Mouse (Mus musculus): ENCODE results near the gene Plekhh2. TPM values are rescaled to one million over a fixed set of nuclear protein-coding genes. Genes with fewer than 3 reads are reported as not detected.
A peak's percentile ranks its signal among the peaks of the same experiment; 100 is the strongest.

Gene Plekhh2
- polyA plus RNA-seq, 1 experiment from 2014 or later, result 3.4 TPM

GRCm38 (mm10) chr17:84656205-84656604, 144.5 kb downstream of the Plekhh2 start:
- Histone ChIP-seq H3K4me3 (ENCODE audit: low read depth, low read length) (no peak overlapping the region), H3K4me1 (replicated peaks; ENCODE audit: control insufficient read depth, insufficient read depth, low read length) (peaks cover 5% of the 10 kb centered on the region), H3K27ac (ENCODE audit: low read depth, low read length) (peak overlapping the region; percentile 58), H3K9me3 (ENCODE audit: control insufficient read depth, low read length) (no peaks in the 10 kb centered on the region), H3K36me3 (ENCODE audit: control insufficient read depth, insufficient read depth, low read length) (no peaks in the 10 kb centered on the region), H3K27me3 (ENCODE audit: control insufficient read depth, insufficient read depth, low read length) (no peaks in the 10 kb centered on the region), H3K9ac (ENCODE audit: low read depth, low read length) (no peak overlapping the region), H3K4me2 (replicated peaks; ENCODE audit: low read depth, low read length) (no peak overlapping the region)
- 72% methylated on average over 5 of the region's 5 CpGs for WGBS
- DNase-seq (ENCODE audit: low spot score) (no peak), ATAC-seq (ENCODE audit: low FRiP score) (no peak; the same call in 1 of the 2 replicates)

GRCm38 (mm10) chr17:84656653-84657421, 145.1 kb downstream of the Plekhh2 start:
- H3K27me3 ChIP-seq (ENCODE audit: control insufficient read depth, insufficient read depth, low read length), result no peaks in the 10 kb centered on the region
- no peaks in the 10 kb centered on the region for H3K9me3 ChIP-seq (ENCODE audit: control insufficient read depth, low read length)
- H3K9ac ChIP-seq (ENCODE audit: low read depth, low read length), result no peak overlapping the region
- no peaks in the 10 kb centered on the region for H3K36me3 ChIP-seq (ENCODE audit: control insufficient read depth, insufficient read depth, low read length)
- H3K4me3 ChIP-seq (ENCODE audit: low read depth, low read length), result no peak overlapping the region
- ATAC-seq (ENCODE audit: low FRiP score) (peak; percentile 68), DNase-seq (ENCODE audit: low spot score) (no peak)
- H3K27ac ChIP-seq (ENCODE audit: low read depth, low read length), result peak overlapping the region; percentile 58
- 52% methylated on average over 18 of the region's 19 CpGs for WGBS
- peaks cover 5% of the 10 kb centered on the region for H3K4me1 ChIP-seq (replicated peaks; ENCODE audit: control insufficient read depth, insufficient read depth, low read length)
- no peak overlapping the region for H3K4me2 ChIP-seq (replicated peaks; ENCODE audit: low read depth, low read length)

GRCm38 (mm10) chr17:84657422-84657732, 145.7 kb downstream of the Plekhh2 start:
- Histone ChIP-seq H3K9ac (ENCODE audit: low read depth, low read length) (no peak overlapping the region), H3K4me1 (replicated peaks; ENCODE audit: control insufficient read depth, insufficient read depth, low read length) (peaks cover 5% of the 10 kb centered on the region), H3K36me3 (ENCODE audit: control insufficient read depth, insufficient read depth, low read length) (no peaks in the 10 kb centered on the region), H3K4me3 (ENCODE audit: low read depth, low read length) (no peak overlapping the region), H3K27me3 (ENCODE audit: control insufficient read depth, insufficient read depth, low read length) (no peaks in the 10 kb centered on the region), H3K9me3 (ENCODE audit: control insufficient read depth, low read length) (no peaks in the 10 kb centered on the region), H3K4me2 (replicated peaks; ENCODE audit: low read depth, low read length) (no peak overlapping the region), H3K27ac (ENCODE audit: low read depth, low read length) (no peak overlapping the region)
- peak; percentile 40; the same call in 1 of the 2 replicates for ATAC-seq (ENCODE audit: low FRiP score)
- no peak for DNase-seq (ENCODE audit: low spot score)
- 79% methylated on average over 3 of the region's 3 CpGs for WGBS

- ATAC-seq (ENCODE audit: low FRiP score) (0 out of 2 replicates have a peak, but pooled peaks have one; percentile 12), DNase-seq (ENCODE audit: low spot score) (no peak)
- H3K27me3 ChIP-seq (ENCODE audit: control insufficient read depth, insufficient read depth, low read length), result no peaks in the 10 kb centered on the region
- no peak overlapping the region for H3K27ac ChIP-seq (ENCODE audit: low read depth, low read length)
- H3K9me3 ChIP-seq (ENCODE audit: control insufficient read depth, low read length), result no peaks in the 10 kb centered on the region
- WGBS, result 69% methylated on average over 7 of the region's 7 CpGs
- no peak overlapping the region for H3K4me2 ChIP-seq (replicated peaks; ENCODE audit: low read depth, low read length)
- no peak overlapping the region for H3K4me3 ChIP-seq (ENCODE audit: low read depth, low read length)
- H3K36me3 ChIP-seq (ENCODE audit: control insufficient read depth, insufficient read depth, low read length), result no peaks in the 10 kb centered on the region
- H3K4me1 ChIP-seq (replicated peaks; ENCODE audit: control insufficient read depth, insufficient read depth, low read length), result peaks cover 5% of the 10 kb centered on the region
- no peak overlapping the region for H3K9ac ChIP-seq (ENCODE audit: low read depth, low read length)
Measured at GRCm38 (mm10) chr17:84657782-84658181, 146.1 kb downstream of the Plekhh2 start.

GRCm38 (mm10) chr17:84658195-84658594, 146.5 kb downstream of the Plekhh2 start:
- Histone ChIP-seq H3K4me3 (ENCODE audit: low read depth, low read length) (no peak overlapping the region), H3K27me3 (ENCODE audit: control insufficient read depth, insufficient read depth, low read length) (no peaks in the 10 kb centered on the region), H3K9me3 (ENCODE audit: control insufficient read depth, low read length) (no peaks in the 10 kb centered on the region), H3K9ac (ENCODE audit: low read depth, low read length) (no peak overlapping the region), H3K36me3 (ENCODE audit: control insufficient read depth, insufficient read depth, low read length) (no peaks in the 10 kb centered on the region), H3K27ac (ENCODE audit: low read depth, low read length) (no peak overlapping the region), H3K4me1 (replicated peaks; ENCODE audit: control insufficient read depth, insufficient read depth, low read length) (peaks cover 5% of the 10 kb centered on the region), H3K4me2 (replicated peaks; ENCODE audit: low read depth, low read length) (no peak overlapping the region)
- ATAC-seq (ENCODE audit: low FRiP score) (no peak), DNase-seq (ENCODE audit: low spot score) (no peak)
- WGBS, result 35% methylated on average over 5 of the region's 5 CpGs

GRCm38 (mm10) chr17:84658951-84659350, 147.3 kb downstream of the Plekhh2 start:
- H3K9ac ChIP-seq (ENCODE audit: low read depth, low read length), result no peak overlapping the region
- ATAC-seq (ENCODE audit: low FRiP score) (no peak), DNase-seq (ENCODE audit: low spot score) (no peak)
- H3K4me1 ChIP-seq (replicated peaks; ENCODE audit: control insufficient read depth, insufficient read depth, low read length), result peaks cover 5% of the 10 kb centered on the region
- no peaks in the 10 kb centered on the region for H3K36me3 ChIP-seq (ENCODE audit: control insufficient read depth, insufficient read depth, low read length)
- H3K4me2 ChIP-seq (replicated peaks; ENCODE audit: low read depth, low read length), result no peak overlapping the region
- H3K4me3 ChIP-seq (ENCODE audit: low read depth, low read length), result no peak overlapping the region
- 73% methylated on average over 8 of the region's 8 CpGs for WGBS
- H3K9me3 ChIP-seq (ENCODE audit: control insufficient read depth, low read length), result no peaks in the 10 kb centered on the region
- no peak overlapping the region for H3K27ac ChIP-seq (ENCODE audit: low read depth, low read length)
- H3K27me3 ChIP-seq (ENCODE audit: control insufficient read depth, insufficient read depth, low read length), result no peaks in the 10 kb centered on the region

- DNase-seq (ENCODE audit: low spot score) (no peak), ATAC-seq (ENCODE audit: low FRiP score) (no peak)
- Histone ChIP-seq H3K4me1 (replicated peaks; ENCODE audit: control insufficient read depth, insufficient read depth, low read length) (no peaks in the 10 kb centered on the region), H3K4me2 (replicated peaks; ENCODE audit: low read depth, low read length) (no peak overlapping the region), H3K4me3 (ENCODE audit: low read depth, low read length) (no peak overlapping the region), H3K27me3 (ENCODE audit: control insufficient read depth, insufficient read depth, low read length) (no peaks in the 10 kb centered on the region), H3K9me3 (ENCODE audit: control insufficient read depth, low read length) (no peaks in the 10 kb centered on the region), H3K36me3 (ENCODE audit: control insufficient read depth, insufficient read depth, low read length) (no peaks in the 10 kb centered on the region), H3K9ac (ENCODE audit: low read depth, low read length) (no peak overlapping the region), H3K27ac (ENCODE audit: low read depth, low read length) (no peak overlapping the region)
- 42% methylated on average over 10 of the region's 10 CpGs for WGBS
Measured at GRCm38 (mm10) chr17:84665053-84665452, 153.4 kb downstream of the Plekhh2 start.

GRCm38 (mm10) chr17:84665691-84666090, 154.0 kb downstream of the Plekhh2 start:
- H3K27me3 ChIP-seq (ENCODE audit: control insufficient read depth, insufficient read depth, low read length), result no peaks in the 10 kb centered on the region
- no peaks in the 10 kb centered on the region for H3K4me1 ChIP-seq (replicated peaks; ENCODE audit: control insufficient read depth, insufficient read depth, low read length)
- H3K4me2 ChIP-seq (replicated peaks; ENCODE audit: low read depth, low read length), result no peak overlapping the region
- no peak overlapping the region for H3K4me3 ChIP-seq (ENCODE audit: low read depth, low read length)
- no peaks in the 10 kb centered on the region for H3K9me3 ChIP-seq (ENCODE audit: control insufficient read depth, low read length)
- H3K27ac ChIP-seq (ENCODE audit: low read depth, low read length), result no peak overlapping the region
- WGBS, result 42% methylated on average over 9 of the region's 9 CpGs
- DNase-seq (ENCODE audit: low spot score) (no peak), ATAC-seq (ENCODE audit: low FRiP score) (no peak)
- H3K36me3 ChIP-seq (ENCODE audit: control insufficient read depth, insufficient read depth, low read length), result no peaks in the 10 kb centered on the region
- no peak overlapping the region for H3K9ac ChIP-seq (ENCODE audit: low read depth, low read length)

- Histone ChIP-seq H3K9ac (ENCODE audit: low read depth, low read length) (no peak overlapping the region), H3K4me3 (ENCODE audit: low read depth, low read length) (no peak overlapping the region), H3K4me1 (replicated peaks; ENCODE audit: control insufficient read depth, insufficient read depth, low read length) (no peaks in the 10 kb centered on the region), H3K27me3 (ENCODE audit: control insufficient read depth, insufficient read depth, low read length) (no peaks in the 10 kb centered on the region), H3K36me3 (ENCODE audit: control insufficient read depth, insufficient read depth, low read length) (no peaks in the 10 kb centered on the region), H3K27ac (ENCODE audit: low read depth, low read length) (no peak overlapping the region), H3K9me3 (ENCODE audit: control insufficient read depth, low read length) (no peaks in the 10 kb centered on the region), H3K4me2 (replicated peaks; ENCODE audit: low read depth, low read length) (no peak overlapping the region)
- no peak for DNase-seq (ENCODE audit: low spot score)
- 93% methylated on average over 3 of the region's 3 CpGs for WGBS
- no peak for ATAC-seq (ENCODE audit: low FRiP score)
Measured at GRCm38 (mm10) chr17:84667848-84668247, 156.2 kb downstream of the Plekhh2 start.

All from hindbrain, embryonic 11.5 days (tissue).